Mouse (Mus musculus): ENCODE results near the gene Alg5.
"Not testable (repeated sequence)": the region's sequence is repeated elsewhere in the genome, so short reads cannot be mapped to it uniquely, and the experiment has no call there.

The Alg5 gene

GRCm38 (mm10) chr3:54735247-54736046, at the start of gene Alg5, which contains the start of gene Exosc8:
Alg5 (plus strand) TSS chr3:54735539.
Exosc8 (minus strand) TSS chr3:54735393.
- peak; percentile 92 to 98 for DNase-seq (ENCODE audit: inconsistent age in 2 of 2, low spot score in 1 of 2)

- no peak for DNase-seq (ENCODE audit: inconsistent age in 2 of 2, low spot score in 1 of 2)
Observed at GRCm38 (mm10) chr3:54687245-54687644, 48.1 kb upstream of the Alg5 start.

DNA sequence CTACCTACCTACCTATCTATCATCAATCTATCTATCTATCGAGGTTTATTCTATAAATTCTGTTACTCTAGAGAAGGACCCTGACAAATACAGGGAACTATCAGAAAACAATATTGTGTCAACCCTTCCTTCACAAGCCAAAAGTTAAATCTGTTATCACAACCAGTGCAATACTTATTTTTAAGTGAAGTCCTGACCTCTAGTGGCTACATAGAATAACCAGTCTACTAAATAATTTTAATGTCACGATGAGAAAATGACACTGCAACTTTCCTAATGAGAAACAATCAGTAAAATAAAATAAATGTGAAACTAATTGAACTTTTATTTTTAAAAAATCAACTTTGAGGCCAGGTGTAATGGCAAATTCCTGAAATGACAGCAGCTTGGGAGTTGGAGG, 46.2 kb upstream of the Alg5 start:
- DNase-seq (ENCODE audit: inconsistent age in 2 of 2, low spot score in 1 of 2) = no peak

DNA sequence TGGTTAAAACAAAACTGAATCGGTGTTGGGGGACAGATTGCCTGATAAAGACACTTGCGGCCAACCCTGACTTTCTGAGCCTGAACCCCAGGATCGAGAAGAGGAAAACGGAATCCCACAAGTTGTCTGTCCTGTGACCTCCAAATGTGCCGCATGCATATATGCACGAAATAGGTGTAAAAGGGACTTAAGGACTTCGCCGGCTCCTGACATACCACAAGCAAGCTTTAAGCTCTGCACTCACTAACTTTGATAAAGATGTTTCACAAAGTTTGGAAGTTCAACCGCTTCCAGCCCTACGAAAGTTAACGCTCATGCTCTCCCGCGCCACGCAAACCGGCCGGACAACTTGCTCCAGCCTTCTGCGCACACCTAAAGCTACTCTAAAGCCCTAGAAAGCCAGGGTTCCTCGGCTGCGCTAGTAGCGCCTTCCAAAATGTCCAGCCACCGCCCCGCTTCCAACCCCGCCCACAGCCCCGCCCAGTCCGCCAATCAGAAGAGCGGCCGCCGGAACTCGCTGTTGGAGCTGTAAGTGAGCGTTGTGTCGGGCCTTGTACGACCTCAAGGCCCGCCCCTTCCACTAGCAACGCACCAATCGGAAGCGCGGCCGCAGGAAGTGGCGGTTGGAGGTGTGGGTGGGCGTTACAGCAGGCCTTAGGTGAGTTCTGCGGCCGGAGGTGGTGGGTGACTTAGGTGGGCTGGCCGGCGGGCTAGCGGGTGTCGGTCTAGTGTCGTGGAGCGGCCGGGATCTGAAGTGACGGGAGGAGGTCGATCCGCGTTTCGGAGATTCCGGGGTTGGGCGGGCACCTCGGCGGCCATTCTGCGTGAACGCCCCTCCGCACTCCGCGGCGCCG, 42.9 kb upstream of the Alg5 start, which contains the start of gene Supt20:
Gene Supt20 (plus strand): TSS at position 606 of the 854 bp plus-strand sequence.
- peak; percentile 94 to 98 for DNase-seq (ENCODE audit: inconsistent age in 2 of 2, low spot score in 1 of 2)

DNA sequence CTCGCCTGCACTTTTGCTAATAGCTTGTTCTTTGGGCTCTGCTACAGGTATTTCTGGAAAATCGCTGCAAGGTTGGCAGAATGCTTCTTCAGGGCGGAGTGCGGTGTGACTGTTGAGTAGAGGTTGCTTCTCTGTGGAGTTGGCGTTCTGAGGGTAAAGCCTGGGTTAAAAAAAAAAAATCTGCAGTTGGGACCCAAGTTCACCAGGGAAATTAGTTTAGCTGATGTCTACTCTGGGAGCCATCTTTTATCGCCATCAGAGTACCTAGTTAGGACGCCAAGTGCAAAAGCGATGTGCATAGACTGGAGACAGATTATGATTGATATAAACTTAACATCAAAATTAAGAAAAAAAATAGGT, 42.3 kb upstream of the Alg5 start:
- no peak for DNase-seq (ENCODE audit: inconsistent age in 2 of 2, low spot score in 1 of 2)

GRCm38 (mm10) chr3:54699759-54700301, 35.5 kb upstream of the Alg5 start:
- DNase-seq (ENCODE audit: inconsistent age in 2 of 2, low spot score in 1 of 2) = no peak

DNA sequence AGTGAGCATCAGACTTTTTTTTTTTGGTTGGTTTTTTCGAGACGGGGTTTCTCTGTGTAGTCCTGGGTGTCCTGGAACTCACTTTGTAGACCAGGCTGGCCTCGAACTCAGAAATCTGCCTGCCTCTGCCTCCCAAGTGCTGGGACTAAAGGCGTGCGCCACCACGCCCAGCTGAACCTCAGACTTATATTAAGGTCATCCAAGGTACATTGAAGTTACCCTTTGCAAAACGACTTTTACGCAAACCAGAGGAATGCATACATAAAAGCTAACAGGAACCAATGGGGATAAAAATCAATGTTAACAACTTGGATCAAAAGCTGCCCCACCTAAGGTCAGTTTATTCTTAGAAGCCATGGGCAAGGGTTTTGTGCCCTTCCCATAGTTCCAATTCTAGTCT, 31.2 kb upstream of the Alg5 start:
- DNase-seq (ENCODE audit: inconsistent age in 2 of 2, low spot score in 1 of 2) = not testable (repeated sequence)

DNA sequence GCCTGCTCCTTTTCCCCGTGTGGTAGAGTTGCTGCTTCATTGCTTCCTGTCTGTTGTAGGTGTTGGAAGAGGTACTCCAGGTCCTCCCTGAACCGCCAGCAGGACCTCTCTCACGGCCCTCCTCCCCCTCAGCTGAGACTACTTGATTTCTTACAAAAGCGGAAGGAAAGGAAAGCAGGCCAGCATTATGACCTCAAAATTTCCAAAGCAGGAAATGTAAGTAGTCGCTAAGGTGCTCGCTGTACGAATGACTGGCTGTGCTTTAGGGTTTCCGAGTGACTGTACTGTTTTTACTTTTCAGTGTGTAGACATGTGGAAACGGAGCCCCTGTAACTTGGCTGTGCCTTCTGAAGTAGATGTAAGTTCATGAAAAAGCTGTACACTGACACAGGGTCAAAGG, 26.4 kb upstream of the Alg5 start:
- DNase-seq (ENCODE audit: inconsistent age in 2 of 2, low spot score in 1 of 2) = no peak

DNA sequence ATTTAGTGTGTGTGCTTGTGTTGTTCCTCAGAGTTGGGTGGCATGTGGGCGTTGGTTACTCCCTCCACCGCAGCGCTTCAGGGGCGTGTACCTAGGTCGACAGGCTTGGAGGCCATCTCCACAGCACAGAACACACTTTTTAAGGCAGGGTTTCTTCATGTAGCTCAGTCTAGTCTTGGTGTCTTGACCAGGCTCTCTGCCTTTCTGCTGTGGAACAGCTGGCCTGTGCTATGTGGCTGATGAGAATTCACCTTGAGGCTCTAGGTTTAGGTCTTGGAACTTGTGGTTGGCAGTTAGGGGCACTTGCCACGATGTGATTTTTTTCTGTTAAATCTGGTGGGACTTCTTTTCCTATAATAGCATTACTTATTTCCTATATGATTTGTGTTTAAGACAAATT, 21.1 kb upstream of the Alg5 start, which contains the start of gene Gm21958:
Gene Gm21958 (minus strand): TSS at position 101 of the 400 bp plus-strand sequence.
- DNase-seq (ENCODE audit: inconsistent age in 2 of 2, low spot score in 1 of 2) = no peak

GRCm38 (mm10) chr3:54715461-54715860, 19.9 kb upstream of the Alg5 start:
- DNase-seq (ENCODE audit: inconsistent age in 2 of 2, low spot score in 1 of 2) = peak; percentile 38 to 74

- no peak for DNase-seq (ENCODE audit: inconsistent age in 2 of 2, low spot score in 1 of 2)
Observed at GRCm38 (mm10) chr3:54717348-54717747, 18.0 kb upstream of the Alg5 start.

- DNase-seq (ENCODE audit: inconsistent age in 2 of 2, low spot score in 1 of 2) = no peak
Observed at GRCm38 (mm10) chr3:54718947-54719346, 16.4 kb upstream of the Alg5 start.

GRCm38 (mm10) chr3:54723741-54724500, 11.4 kb upstream of the Alg5 start:
- peak in 1 of 2 experiments; percentile 43 for DNase-seq (ENCODE audit: inconsistent age in 2 of 2, low spot score in 1 of 2)

- DNase-seq (ENCODE audit: inconsistent age in 2 of 2, low spot score in 1 of 2) = no peak
Observed at GRCm38 (mm10) chr3:54725344-54725743, 10.0 kb upstream of the Alg5 start.

DNA sequence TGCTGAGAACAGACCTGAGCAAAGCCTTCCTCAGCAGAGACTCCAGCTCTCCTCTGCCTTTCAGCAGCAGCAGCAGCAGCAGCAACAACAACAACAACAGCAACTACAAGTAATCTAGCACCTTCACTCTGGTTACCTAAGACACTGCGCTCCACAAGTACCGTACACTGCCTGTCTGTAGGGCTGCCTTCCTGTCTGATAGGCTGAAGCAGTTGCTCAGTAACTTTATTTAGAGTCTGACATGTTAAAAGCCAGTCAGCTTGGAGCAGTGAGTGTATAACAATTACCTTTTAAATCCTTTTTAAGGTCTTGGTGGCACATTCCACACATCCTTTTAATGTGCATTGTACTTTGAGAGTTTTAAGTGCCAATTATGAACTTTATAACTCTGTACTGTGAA, 7.8 kb upstream of the Alg5 start:
- no peak for DNase-seq (ENCODE audit: inconsistent age in 2 of 2, low spot score in 1 of 2)

GRCm38 (mm10) chr3:54728100-54728499, 7.2 kb upstream of the Alg5 start:
- no peak for DNase-seq (ENCODE audit: inconsistent age in 2 of 2, low spot score in 1 of 2)

DNA sequence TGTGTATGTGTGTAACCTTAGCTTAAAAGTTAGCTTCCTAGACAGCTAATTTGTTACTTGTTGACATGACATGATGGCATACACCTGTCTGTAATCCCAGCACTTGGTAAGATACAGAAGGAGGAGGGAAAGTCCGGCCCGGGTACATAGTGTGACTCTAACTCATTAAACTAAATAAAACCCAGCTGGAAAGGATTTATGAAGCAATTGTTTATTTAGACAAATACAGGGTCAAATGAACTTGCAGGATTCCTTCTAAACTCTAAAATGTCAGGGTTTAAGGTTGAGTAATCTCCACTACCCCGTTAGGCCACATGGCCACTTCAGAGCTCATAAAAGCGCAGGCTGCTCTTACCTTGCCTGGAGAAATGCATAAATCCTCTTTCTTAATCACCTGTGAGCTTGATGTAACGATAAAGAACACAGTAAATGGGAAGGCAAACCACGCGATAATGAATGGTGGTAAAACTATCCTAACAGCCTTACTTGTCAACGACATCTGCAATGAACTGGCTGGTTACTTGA, 3.7 kb upstream of the Alg5 start:
- no peak for DNase-seq (ENCODE audit: inconsistent age in 2 of 2, low spot score in 1 of 2)

GRCm38 (mm10) chr3:54732371-54732770, 3.0 kb upstream of the Alg5 start:
- no peak for DNase-seq (ENCODE audit: inconsistent age in 2 of 2, low spot score in 1 of 2)

- DNase-seq (ENCODE audit: inconsistent age in 2 of 2, low spot score in 1 of 2) = peak; percentile 92 to 96
Observed at GRCm38 (mm10) chr3:54734411-54735246, 710 bp upstream of the Alg5 start.

All from adrenal gland, adult (tissue).